Mouse (Mus musculus) hindbrain, postnatal 0 days (tissue): Measurements from ENCODE around the gene Myo19. TPM values are rescaled to one million over a fixed set of nuclear protein-coding genes. Genes with fewer than 3 reads are reported as not detected.

Experiments used
- ATAC-seq: fragments of 200-750 bp; cut with Nextera tagmentation; 2 replicates; pipeline ENCODE4 v1.8.0; 2017; ENCODE audit warnings: mild to moderate bottlenecking, moderate TSS enrichment, moderate library complexity
- DNase-seq: peaks from one replicate; pipeline ENCODE4 v3.0.0-alpha.2; 2015; ENCODE audit warnings: low spot score
- H3K27ac ChIP-seq: fragments of 300-500 bp; sonication (generic); 2 replicates; pipeline ENCODE4 v1.5.1; 2014; ENCODE audit warnings: mild to moderate bottlenecking
- H3K27me3 ChIP-seq: fragments of 300-500 bp; sonication (generic); 2 replicates; pipeline ENCODE4 v1.6.1; 2014; ENCODE audit warnings: low read length, mixed read lengths; ENCODE audit not compliant: insufficient read depth
- H3K36me3 ChIP-seq: fragments of 300-500 bp; sonication (generic); 2 replicates; pipeline ENCODE4 v1.6.1; 2014; ENCODE audit warnings: low read length, mixed read lengths; ENCODE audit not compliant: insufficient read depth
- H3K4me1 ChIP-seq: fragments of 300-500 bp; sonication (generic); 2 replicates; pipeline ENCODE4 v1.6.1; 2014; ENCODE audit warnings: antibody characterized with exemption, low read length, mixed read lengths; ENCODE audit not compliant: insufficient read depth
- H3K4me2 ChIP-seq: fragments of 300-500 bp; sonication (generic); 2 replicates; pipeline ENCODE4 v1.6.1; 2014; ENCODE audit warnings: low read depth, mild to moderate bottlenecking, low read length, moderate library complexity, mixed read lengths
- H3K4me3 ChIP-seq: fragments of 300-500 bp; sonication (generic); 2 replicates; pipeline ENCODE4 v1.5.1; 2014; ENCODE audit warnings: low read length
- H3K9ac ChIP-seq: fragments of 300-500 bp; sonication (generic); replicated peaks from 2 replicates; pipeline ENCODE4 v1.6.1; 2014; ENCODE audit warnings: mild to moderate bottlenecking, low read length, moderate library complexity, mixed read lengths
- H3K9me3 ChIP-seq: fragments of 300-500 bp; sonication (generic); 2 replicates; pipeline ENCODE4 v1.6.1; 2016; ENCODE audit warnings: low read length, mixed read lengths
- CTCF ChIP-seq: IDR thresholded peaks from 2 replicates; pipeline ENCODE4 v1.5.1; 2016; ENCODE audit warnings: antibody characterized with exemption, control low read depth, low read depth
- WGBS: fragments of 180-500 bp; shearing (Covaris S2); extraction: QIAGEN DNeasy Blood & Tissue Kit; methylation state at CpG from one replicate; pipeline ENCODE4 v1.1.7; 2014; 5-methylcytosine and 5-hydroxymethylcytosine counted together
- polyA plus RNA-seq: library from polyadenylated mRNA; unstranded; fragments of >200 nt; fragmentation: Nextera tagmentation; extraction: Ambion mirVana; gene quantifications from 2 replicates; pipeline ENCODE4 v1.2.1, GENCODE M21; 2015
- total RNA-seq: library from RNA; depleted of rRNA; stranded (reverse); fragments of >200 nt; gene quantifications from 2 replicates; pipeline ENCODE4 v1.2.3, GENCODE M21; 2014

Gene Myo19
- total and polyA plus RNA-seq, 2 experiments from 2014 or later, result 4.9 to 13.0 TPM

GRCm38 (mm10) chr11:84916703-84917300, 36.9 kb downstream of the Myo19 start:
- peaks cover 3% of the 10 kb centered on the region; the same call in 1 of the 2 replicates for H3K27me3 ChIP-seq
- peaks cover 14% of the 10 kb centered on the region for H3K36me3 ChIP-seq
- no peaks in the 10 kb centered on the region for H3K9me3 ChIP-seq
- DNase-seq, result no peak
- H3K4me1 ChIP-seq, result no peaks in the 10 kb centered on the region
- H3K4me2 ChIP-seq, result peak overlapping the region; percentile 91
- peak overlapping the region; percentile 82; the same call in 1 of the 2 replicates for H3K9ac ChIP-seq
- no peak for TF ChIP-seq CTCF
- WGBS, result 51% methylated on average over 7 of the region's 7 CpGs
- H3K4me3 ChIP-seq, result peak overlapping the region; percentile 87
- no peak overlapping the region; the same call in 1 of the 2 replicates for H3K27ac ChIP-seq
- ATAC-seq, result no peak

GRCm38 (mm10) chr11:84918425-84918824, 38.5 kb downstream of the Myo19 start:
- ATAC-seq (peak; percentile 83), DNase-seq (peak; percentile 91)
- H3K4me2 ChIP-seq, result peak overlapping the region; percentile 26
- no peaks in the 10 kb centered on the region for H3K9me3 ChIP-seq
- no peak overlapping the region for H3K27ac ChIP-seq
- H3K4me1 ChIP-seq, result no peaks in the 10 kb centered on the region
- H3K9ac ChIP-seq, result no peak overlapping the region
- no peak overlapping the region for H3K4me3 ChIP-seq
- peaks cover 4% of the 10 kb centered on the region; the same call in 1 of the 2 replicates for H3K36me3 ChIP-seq
- WGBS, result 4% methylated on average over 16 of the region's 16 CpGs
- H3K27me3 ChIP-seq, result peaks cover 3% of the 10 kb centered on the region; the same call in 1 of the 2 replicates
- TF ChIP-seq CTCF, result peak; percentile 98

- WGBS, result 38% methylated on average over 3 of the region's 3 CpGs
- H3K27ac ChIP-seq, result no peak overlapping the region
- no peak for ATAC-seq
- no peak overlapping the region for H3K4me3 ChIP-seq
- no peaks in the 10 kb centered on the region for H3K9me3 ChIP-seq
- DNase-seq, result peak; percentile 49
- peaks cover 3% of the 10 kb centered on the region; the same call in 1 of the 2 replicates for H3K27me3 ChIP-seq
- H3K9ac ChIP-seq, result no peak overlapping the region
- TF ChIP-seq CTCF, result peak; percentile 58
- H3K36me3 ChIP-seq, result no peaks in the 10 kb centered on the region; the same call in 1 of the 2 replicates
- H3K4me2 ChIP-seq, result no peak overlapping the region
- H3K4me1 ChIP-seq, result no peaks in the 10 kb centered on the region
These were observed 39.3 kb downstream of the Myo19 start for GRCm38 (mm10) chr11:84919276-84919675.

- ATAC-seq (no peak), DNase-seq (no peak)
- no peaks in the 10 kb centered on the region for H3K36me3 ChIP-seq
- no peaks in the 10 kb centered on the region for H3K4me1 ChIP-seq
- WGBS, result 76% methylated on average over 7 of the region's 7 CpGs
- TF ChIP-seq CTCF, result no peak
- H3K4me2 ChIP-seq, result no peak overlapping the region
- H3K4me3 ChIP-seq, result no peak overlapping the region
- H3K9ac ChIP-seq, result no peak overlapping the region
- H3K27ac ChIP-seq, result no peak overlapping the region
- H3K9me3 ChIP-seq, result no peaks in the 10 kb centered on the region
- peaks cover 3% of the 10 kb centered on the region; the same call in 1 of the 2 replicates for H3K27me3 ChIP-seq
These were observed 40.0 kb downstream of the Myo19 start for GRCm38 (mm10) chr11:84919951-84920350.

GRCm38 (mm10) chr11:84920981-84921380, 41.0 kb downstream of the Myo19 start:
- DNase-seq, result no peak
- no peak for ATAC-seq
- no peak overlapping the region for H3K4me3 ChIP-seq
- H3K4me1 ChIP-seq, result no peaks in the 10 kb centered on the region
- 89% methylated on average over 8 of the region's 8 CpGs for WGBS
- no peaks in the 10 kb centered on the region for H3K36me3 ChIP-seq
- peaks cover 3% of the 10 kb centered on the region; the same call in 1 of the 2 replicates for H3K27me3 ChIP-seq
- H3K4me2 ChIP-seq, result no peak overlapping the region
- no peak overlapping the region for H3K9ac ChIP-seq
- H3K27ac ChIP-seq, result no peak overlapping the region
- TF ChIP-seq CTCF, result no peak
- H3K9me3 ChIP-seq, result no peaks in the 10 kb centered on the region

- Histone ChIP-seq H3K4me2 (no peak overlapping the region), H3K4me1 (no peaks in the 10 kb centered on the region), H3K4me3 (no peak overlapping the region), H3K27me3 (no peaks in the 10 kb centered on the region), H3K36me3 (no peaks in the 10 kb centered on the region), H3K9ac (no peak overlapping the region), H3K9me3 (no peaks in the 10 kb centered on the region), H3K27ac (no peak overlapping the region)
- DNase-seq, result no peak
- 14% methylated on average over 6 of the region's 6 CpGs for WGBS
- TF ChIP-seq CTCF, result no peak
- ATAC-seq, result no peak
These were observed 52.3 kb downstream of the Myo19 start for GRCm38 (mm10) chr11:84932261-84932660.

GRCm38 (mm10) chr11:84939508-84940053, 59.6 kb downstream of the Myo19 start:
- no peak overlapping the region for H3K9ac ChIP-seq
- peaks cover 12% of the 10 kb centered on the region; the same call in 1 of the 2 replicates for H3K4me1 ChIP-seq
- H3K27ac ChIP-seq, result peak overlapping the region; percentile 58
- H3K27me3 ChIP-seq, result no peaks in the 10 kb centered on the region
- H3K4me3 ChIP-seq, result no peak overlapping the region
- peak; percentile 84 for ATAC-seq
- TF ChIP-seq CTCF, result no peak
- no peaks in the 10 kb centered on the region for H3K36me3 ChIP-seq
- DNase-seq, result peak; percentile 77
- 19% methylated on average over 8 of the region's 8 CpGs for WGBS
- no peak overlapping the region for H3K4me2 ChIP-seq
- no peaks in the 10 kb centered on the region for H3K9me3 ChIP-seq
